Mouse (Mus musculus) liver, embryonic 11.5 days (tissue): ENCODE results near the gene Krtap4-9. TPM values are rescaled to one million over a fixed set of nuclear protein-coding genes. Genes with fewer than 3 reads are reported as not detected.
"Not testable (repeated sequence)": the region's sequence is repeated elsewhere in the genome, so short reads cannot be mapped to it uniquely, and the experiment has no call there.

Experiments used
- ATAC-seq: fragments of 200-750 bp; cut with Nextera tagmentation; replicated peaks from 2 replicates; pipeline ENCODE4 v1.8.0; 2017; ENCODE audit warnings: moderate number of reproducible peaks, mild to moderate bottlenecking, moderate TSS enrichment, moderate library complexity; ENCODE audit not compliant: low FRiP score
- DNase-seq: peaks from one replicate; pipeline ENCODE4 v3.0.0-alpha.2; 2017; ENCODE audit warnings: low spot score
- H3K27ac ChIP-seq: fragments of 300-500 bp; sonication (generic); 2 replicates; pipeline ENCODE4 v1.5.1; 2014; ENCODE audit warnings: mild to moderate bottlenecking, low read depth, low read length, control low read depth
- H3K27me3 ChIP-seq: fragments of 300-500 bp; sonication (generic); replicated peaks from 2 replicates; pipeline ENCODE4 v1.6.1; 2014; ENCODE audit warnings: low read length, mixed read lengths; ENCODE audit not compliant: control insufficient read depth, insufficient read depth
- H3K36me3 ChIP-seq: fragments of 300-500 bp; sonication (generic); 2 replicates; pipeline ENCODE4 v1.6.1; 2014; ENCODE audit warnings: mild to moderate bottlenecking, low read length, moderate library complexity, mixed read lengths; ENCODE audit not compliant: control insufficient read depth, insufficient read depth
- H3K4me1 ChIP-seq: fragments of 300-500 bp; sonication (generic); replicated peaks from 2 replicates; pipeline ENCODE4 v1.6.1; 2014; ENCODE audit warnings: low read length, mixed read lengths; ENCODE audit not compliant: control insufficient read depth, insufficient read depth
- H3K4me2 ChIP-seq: fragments of 300-500 bp; sonication (generic); 2 replicates; pipeline ENCODE4 v1.6.1; 2014; ENCODE audit warnings: mild to moderate bottlenecking, control low read depth, moderate library complexity
- H3K4me3 ChIP-seq: fragments of 300-500 bp; sonication (generic); 2 replicates; pipeline ENCODE4 v1.5.1; 2014; ENCODE audit warnings: low read depth, low read length, control low read depth
- H3K9ac ChIP-seq: fragments of 300-500 bp; sonication (generic); 2 replicates; pipeline ENCODE4 v1.6.1; 2014; ENCODE audit warnings: low read depth, low read length, control low read depth
- H3K9me3 ChIP-seq: fragments of 300-500 bp; sonication (generic); 2 replicates; pipeline ENCODE4 v1.6.1; 2016; ENCODE audit warnings: low read length, inconsistent platforms, mixed read lengths; ENCODE audit not compliant: control insufficient read depth
- WGBS: fragments of 180-500 bp; shearing (Covaris S2); extraction: QIAGEN DNeasy Blood & Tissue Kit; methylation state at CpG from one replicate; pipeline ENCODE4 v1.1.7; 2014; 5-methylcytosine and 5-hydroxymethylcytosine counted together
- polyA plus RNA-seq: library from polyadenylated mRNA; unstranded; fragments of >200 nt; fragmentation: Nextera tagmentation; extraction: Ambion mirVana; gene quantifications from 2 replicates; pipeline ENCODE4 v1.2.1, GENCODE M21; 2014

The Krtap4-9 gene
- polyA plus RNA-seq, 1 experiment from 2014 or later: not detected

- H3K27ac ChIP-seq, DNase-seq, H3K9ac ChIP-seq, ATAC-seq, H3K9me3 ChIP-seq, H3K4me1 ChIP-seq, H3K36me3 ChIP-seq, H3K4me2 ChIP-seq, H3K4me3 ChIP-seq, H3K27me3 ChIP-seq: not testable (repeated sequence)
- no CpG with 5 or more reads among the region's 1 CpGs for WGBS
These were observed 19.3 kb downstream of the Krtap4-9 start, which contains the start of gene Gm11554 for GRCm38 (mm10) chr11:99804346-99804745. Gm11554 (minus strand) TSS chr11:99804446.

GRCm38 (mm10) chr11:99809792-99810191, 24.8 kb downstream of the Krtap4-9 start, which contains the start of gene Krtap4-13:
Krtap4-13 (minus strand) TSS chr11:99809892.
- not testable (repeated sequence) for ATAC-seq, H3K27ac ChIP-seq, DNase-seq, H3K4me1 ChIP-seq, H3K27me3 ChIP-seq, H3K36me3 ChIP-seq, H3K9me3 ChIP-seq, H3K4me2 ChIP-seq, H3K4me3 ChIP-seq, H3K9ac ChIP-seq

- not testable (repeated sequence) for DNase-seq, H3K27me3 ChIP-seq, H3K9me3 ChIP-seq, H3K27ac ChIP-seq, H3K4me3 ChIP-seq, H3K36me3 ChIP-seq, H3K9ac ChIP-seq, H3K4me2 ChIP-seq, ATAC-seq, H3K4me1 ChIP-seq
- 86% methylated on average over 2 of the region's 2 CpGs for WGBS
These were observed 30.6 kb downstream of the Krtap4-9 start, which contains the start of gene Gm11564 for GRCm38 (mm10) chr11:99815566-99815965. Gm11564 (minus strand) TSS chr11:99815666.

Other genes starting within 250 kb of the Krtap4-9 start
- 0.21 TPM in 1 of 2 replicates, not detected in the other for gene Krt40, start 242.0 kb upstream of the Krtap4-9 start, polyA plus RNA-seq
- not detected in 2 replicates for gene Krtap3-3, start 234.3 kb upstream of the Krtap4-9 start, polyA plus RNA-seq
- not detected in 2 replicates for gene Krtap3-2, start 228.3 kb upstream of the Krtap4-9 start, polyA plus RNA-seq
- not detected in 2 replicates for gene Gm11939, start 225.7 kb upstream of the Krtap4-9 start, polyA plus RNA-seq
- not detected in 2 replicates for gene Krtap3-1, start 218.6 kb upstream of the Krtap4-9 start, polyA plus RNA-seq
- not detected in 2 replicates for gene Krtap1-5, start 204.2 kb upstream of the Krtap4-9 start, polyA plus RNA-seq
- not detected in 2 replicates for gene Krtap1-4, start 201.5 kb upstream of the Krtap4-9 start, polyA plus RNA-seq
- gene Krtap1-3, start 193.9 kb upstream of the Krtap4-9 start, polyA plus RNA-seq: not detected in 2 replicates
- gene Krtap9-3, start 187.1 kb upstream of the Krtap4-9 start, polyA plus RNA-seq: not detected in 2 replicates
- not detected in 2 replicates for gene Gm11938, start 181.9 kb upstream of the Krtap4-9 start, polyA plus RNA-seq
- gene Gm11937, start 175.0 kb upstream of the Krtap4-9 start, polyA plus RNA-seq: not detected in 2 replicates
- gene Krtap2-4, start 170.4 kb upstream of the Krtap4-9 start, polyA plus RNA-seq: not detected in 2 replicates
- gene Gm11562, start 164.8 kb upstream of the Krtap4-9 start, polyA plus RNA-seq: not detected in 2 replicates
- gene Krtap4-1, start 157.0 kb upstream of the Krtap4-9 start, polyA plus RNA-seq: not detected in 2 replicates
- gene Krtap4-2, start 150.1 kb upstream of the Krtap4-9 start, polyA plus RNA-seq: not detected in 2 replicates
- not detected in 2 replicates for gene Krtap4-7, start 141.1 kb upstream of the Krtap4-9 start, polyA plus RNA-seq
- not detected in 2 replicates for gene Gm11555, start 135.0 kb upstream of the Krtap4-9 start, polyA plus RNA-seq
- not detected in 2 replicates for gene Gm11563, start 126.2 kb upstream of the Krtap4-9 start, polyA plus RNA-seq
- not detected in 2 replicates for gene Krtap4-6, start 119.2 kb upstream of the Krtap4-9 start, polyA plus RNA-seq
- not detected in 2 replicates for gene Gm14190, start 94.5 kb upstream of the Krtap4-9 start, polyA plus RNA-seq
- gene Gm14180, start 50.9 kb upstream of the Krtap4-9 start, polyA plus RNA-seq: not detected in 2 replicates
- not detected in 2 replicates for gene Gm11595, start 12.3 kb upstream of the Krtap4-9 start, polyA plus RNA-seq
- not detected in 2 replicates for gene Krtap4-8, start 4.5 kb upstream of the Krtap4-9 start, polyA plus RNA-seq
- not detected in 2 replicates for gene Gm11596, start 8.3 kb downstream of the Krtap4-9 start, polyA plus RNA-seq
- gene Gm11569, start 13.7 kb downstream of the Krtap4-9 start, polyA plus RNA-seq: not detected in 2 replicates
- gene Gm11554, start 19.2 kb downstream of the Krtap4-9 start, polyA plus RNA-seq: not detected in 2 replicates
- not detected in 2 replicates for gene Krtap4-13, start 24.7 kb downstream of the Krtap4-9 start, polyA plus RNA-seq
- gene Gm11564, start 30.5 kb downstream of the Krtap4-9 start, polyA plus RNA-seq: not detected in 2 replicates
- gene 2300003K06Rik, start 52.9 kb downstream of the Krtap4-9 start, polyA plus RNA-seq: not detected in 2 replicates
- gene Krtap4-16, start 66.4 kb downstream of the Krtap4-9 start, polyA plus RNA-seq: not detected in 2 replicates
- not detected in 2 replicates for gene Gm11568, start 72.7 kb downstream of the Krtap4-9 start, polyA plus RNA-seq
- not detected in 2 replicates for gene Gm11559, start 79.3 kb downstream of the Krtap4-9 start, polyA plus RNA-seq
- gene Krtap9-1, start 88.2 kb downstream of the Krtap4-9 start, polyA plus RNA-seq: not detected in 2 replicates
- gene Gm11567, start 94.0 kb downstream of the Krtap4-9 start, polyA plus RNA-seq: not detected in 2 replicates
- not detected in 2 replicates for gene Krtap31-1, start 122.7 kb downstream of the Krtap4-9 start, polyA plus RNA-seq
- gene Gm11565, start 129.6 kb downstream of the Krtap4-9 start, polyA plus RNA-seq: not detected in 2 replicates
- gene Krtap31-2, start 151.1 kb downstream of the Krtap4-9 start, polyA plus RNA-seq: not detected in 2 replicates
- gene Krtap9-5, start 163.3 kb downstream of the Krtap4-9 start, polyA plus RNA-seq: not detected in 2 replicates
- gene Krtap29-1, start 193.9 kb downstream of the Krtap4-9 start, polyA plus RNA-seq: not detected in 2 replicates
- gene Krtap16-1, start 201.4 kb downstream of the Krtap4-9 start, polyA plus RNA-seq: not detected in 2 replicates
- gene Krtap17-1, start 208.8 kb downstream of the Krtap4-9 start, polyA plus RNA-seq: not detected in 2 replicates
- not detected in 2 replicates for gene Krt33a, start 231.0 kb downstream of the Krtap4-9 start, polyA plus RNA-seq
- not detected in 2 replicates for gene Krt33b, start 244.7 kb downstream of the Krtap4-9 start, polyA plus RNA-seq